Mouse (Mus musculus) limb, embryonic 11.5 days (tissue): ENCODE results near the gene Lonp1. TPM values are rescaled to one million over a fixed set of nuclear protein-coding genes. Genes with fewer than 3 reads are reported as not detected.

ENCODE experiments used
- ATAC-seq: fragments of 200-750 bp; cut with Nextera tagmentation; 2 replicates; pipeline ENCODE4 v1.8.0; 2017; ENCODE audit warnings: low read depth; ENCODE audit not compliant: insufficient number of reproducible peaks, low FRiP score, low TSS enrichment
- DNase-seq: peaks from one replicate; pipeline ENCODE4 v3.0.0-alpha.2; 2015; ENCODE audit warnings: low spot score
- H3K27ac ChIP-seq: fragments of 300-500 bp; sonication (generic); replicated peaks from 2 replicates; pipeline ENCODE4 v1.5.1; 2014; ENCODE audit warnings: low read depth, mild to moderate bottlenecking, low read length
- H3K27me3 ChIP-seq: fragments of 300-500 bp; sonication (generic); 2 replicates; pipeline ENCODE4 v1.6.1; 2014; ENCODE audit warnings: mild to moderate bottlenecking, low read length, mixed read lengths; ENCODE audit not compliant: control insufficient read depth, insufficient read depth
- H3K36me3 ChIP-seq: fragments of 300-500 bp; sonication (generic); 2 replicates; pipeline ENCODE4 v1.6.1; 2014; ENCODE audit warnings: mild to moderate bottlenecking, low read length, moderate library complexity, mixed read lengths; ENCODE audit not compliant: control insufficient read depth, insufficient read depth
- H3K4me1 ChIP-seq: fragments of 300-500 bp; sonication (generic); 2 replicates; pipeline ENCODE4 v1.6.1; 2014; ENCODE audit warnings: low read length, mixed read lengths; ENCODE audit not compliant: control insufficient read depth, insufficient read depth
- H3K4me2 ChIP-seq: fragments of 300-500 bp; sonication (generic); 2 replicates; pipeline ENCODE4 v1.6.1; 2014; ENCODE audit warnings: low read depth, mild to moderate bottlenecking, moderate library complexity; ENCODE audit not compliant: severe bottlenecking
- H3K4me3 ChIP-seq: fragments of 300-500 bp; sonication (generic); 2 replicates; pipeline ENCODE4 v1.5.1; 2014; ENCODE audit warnings: low read depth, low read length
- H3K9ac ChIP-seq: fragments of 300-500 bp; sonication (generic); 2 replicates; pipeline ENCODE4 v1.6.1; 2014; ENCODE audit warnings: mild to moderate bottlenecking, low read length
- H3K9me3 ChIP-seq: fragments of 300-500 bp; sonication (generic); 2 replicates; pipeline ENCODE4 v1.6.1; 2016; ENCODE audit warnings: low read length; ENCODE audit not compliant: control insufficient read depth
- WGBS: fragments of 180-500 bp; shearing (Covaris S2); extraction: QIAGEN DNeasy Blood & Tissue Kit; methylation state at CpG from one replicate; pipeline ENCODE4 v1.1.7; 2014; 5-methylcytosine and 5-hydroxymethylcytosine counted together
- polyA plus RNA-seq: library from polyadenylated mRNA; unstranded; fragments of >200 nt; fragmentation: Nextera tagmentation; extraction: Ambion mirVana; gene quantifications from 2 replicates; pipeline ENCODE4 v1.2.1, GENCODE M21; 2014

Lonp1 gene
- polyA plus RNA-seq, 1 experiment from 2014 or later = 61.9 TPM

GRCm38 (mm10) chr17:56664333-56664732 lies 37.6 kb upstream of the Lonp1 start:
- 4% methylated on average over 10 of the region's 10 CpGs for WGBS
- H3K27ac ChIP-seq = 0 out of 2 replicates have a peak overlapping the region, but pooled peaks have one; percentile 24
- peak overlapping the region; percentile 9 for H3K4me3 ChIP-seq
- no peaks in the 10 kb centered on the region for H3K9me3 ChIP-seq
- H3K27me3 ChIP-seq = no peaks in the 10 kb centered on the region
- ATAC-seq (peak; percentile 46; the same call in 1 of the 2 replicates), DNase-seq (peak; percentile 71)
- 0 out of 2 replicates have a peak overlapping the region, but pooled peaks have one; percentile 2 for H3K9ac ChIP-seq
- H3K4me1 ChIP-seq = peaks cover 7% of the 10 kb centered on the region
- no peaks in the 10 kb centered on the region for H3K36me3 ChIP-seq
- peak overlapping the region; percentile 26; the same call in 1 of the 2 replicates for H3K4me2 ChIP-seq

- H3K27me3 ChIP-seq = no peaks in the 10 kb centered on the region
- DNase-seq = no peak
- H3K9ac ChIP-seq = 0 out of 2 replicates have a peak overlapping the region, but pooled peaks have one; percentile 2
- peak overlapping the region; percentile 26; the same call in 1 of the 2 replicates for H3K4me2 ChIP-seq
- H3K4me1 ChIP-seq = peaks cover 7% of the 10 kb centered on the region
- peak overlapping the region; percentile 9; the same call in 1 of the 2 replicates for H3K4me3 ChIP-seq
- ATAC-seq = no peak
- no peak overlapping the region for H3K27ac ChIP-seq
- no peaks in the 10 kb centered on the region for H3K9me3 ChIP-seq
- H3K36me3 ChIP-seq = no peaks in the 10 kb centered on the region
- WGBS = 61% methylated on average over 3 of the region's 3 CpGs
Observed at GRCm38 (mm10) chr17:56663659-56664058, 37.0 kb upstream of the Lonp1 start.

- H3K4me1 ChIP-seq = no peaks in the 10 kb centered on the region
- 89% methylated on average over 6 of the region's 6 CpGs for WGBS
- H3K9ac ChIP-seq = no peak overlapping the region
- H3K4me2 ChIP-seq = no peak overlapping the region
- H3K36me3 ChIP-seq = no peaks in the 10 kb centered on the region
- ATAC-seq (no peak), DNase-seq (no peak)
- no peaks in the 10 kb centered on the region for H3K9me3 ChIP-seq
- no peak overlapping the region for H3K27ac ChIP-seq
- H3K27me3 ChIP-seq = no peaks in the 10 kb centered on the region
- H3K4me3 ChIP-seq = no peak overlapping the region
Observed at GRCm38 (mm10) chr17:56656171-56656570, 29.5 kb upstream of the Lonp1 start.

GRCm38 (mm10) chr17:56655311-56655710 lies 28.6 kb upstream of the Lonp1 start:
- H3K36me3 ChIP-seq = no peaks in the 10 kb centered on the region
- WGBS = 80% methylated on average over 3 of the region's 3 CpGs
- no peaks in the 10 kb centered on the region for H3K4me1 ChIP-seq
- DNase-seq (no peak), ATAC-seq (no peak)
- no peak overlapping the region for H3K9ac ChIP-seq
- no peaks in the 10 kb centered on the region for H3K9me3 ChIP-seq
- no peaks in the 10 kb centered on the region for H3K27me3 ChIP-seq
- no peak overlapping the region for H3K4me2 ChIP-seq
- H3K27ac ChIP-seq = no peak overlapping the region
- no peak overlapping the region for H3K4me3 ChIP-seq

GRCm38 (mm10) chr17:56654771-56655170 lies 28.1 kb upstream of the Lonp1 start:
- Histone ChIP-seq H3K4me3 (no peak overlapping the region), H3K9me3 (no peaks in the 10 kb centered on the region), H3K4me1 (no peaks in the 10 kb centered on the region), H3K9ac (no peak overlapping the region), H3K4me2 (no peak overlapping the region), H3K27ac (no peak overlapping the region), H3K27me3 (no peaks in the 10 kb centered on the region), H3K36me3 (no peaks in the 10 kb centered on the region)
- ATAC-seq = no peak
- no peak for DNase-seq
- 78% methylated on average over 2 of the region's 2 CpGs for whole genome bisulfite sequencing

- H3K4me2 ChIP-seq = no peak overlapping the region
- DNase-seq = no peak
- no peaks in the 10 kb centered on the region for H3K4me1 ChIP-seq
- H3K4me3 ChIP-seq = no peak overlapping the region
- no peaks in the 10 kb centered on the region for H3K27me3 ChIP-seq
- H3K36me3 ChIP-seq = no peaks in the 10 kb centered on the region
- no peak for ATAC-seq
- WGBS = 31% methylated on average over 10 of the region's 10 CpGs
- no peaks in the 10 kb centered on the region for H3K9me3 ChIP-seq
- H3K9ac ChIP-seq = no peak overlapping the region
- H3K27ac ChIP-seq = no peak overlapping the region
Observed at GRCm38 (mm10) chr17:56651801-56652200, 25.1 kb upstream of the Lonp1 start.

GRCm38 (mm10) chr17:56647546-56647945 lies 20.9 kb upstream of the Lonp1 start:
- no peaks in the 10 kb centered on the region for H3K4me1 ChIP-seq
- no peak for DNase-seq
- H3K9me3 ChIP-seq = no peaks in the 10 kb centered on the region
- ATAC-seq = no peak
- H3K27me3 ChIP-seq = no peaks in the 10 kb centered on the region
- H3K9ac ChIP-seq = no peak overlapping the region
- H3K27ac ChIP-seq = no peak overlapping the region
- 64% methylated on average over 13 of the region's 13 CpGs for WGBS
- no peak overlapping the region for H3K4me2 ChIP-seq
- H3K4me3 ChIP-seq = no peak overlapping the region
- H3K36me3 ChIP-seq = no peaks in the 10 kb centered on the region

GRCm38 (mm10) chr17:56643237-56643636 lies 16.6 kb upstream of the Lonp1 start:
- Histone ChIP-seq H3K9me3 (no peaks in the 10 kb centered on the region), H3K27me3 (no peaks in the 10 kb centered on the region), H3K4me3 (no peak overlapping the region), H3K4me1 (no peaks in the 10 kb centered on the region), H3K36me3 (no peaks in the 10 kb centered on the region), H3K27ac (no peak overlapping the region), H3K9ac (no peak overlapping the region), H3K4me2 (no peak overlapping the region)
- DNase-seq (no peak), ATAC-seq (no peak)
- 84% methylated on average over 4 of the region's 4 CpGs for WGBS

GRCm38 (mm10) chr17:56634023-56634422 lies 7.3 kb upstream of the Lonp1 start:
- no peak for ATAC-seq

More at GRCm38 (mm10) chr17:56634023-56634422, 7.3 kb upstream of the Lonp1 start:
- no peak for DNase-seq
- Histone ChIP-seq H3K9ac (no peak overlapping the region), H3K27ac (no peak overlapping the region), H3K4me2 (no peak overlapping the region), H3K4me1 (no peaks in the 10 kb centered on the region), H3K36me3 (no peaks in the 10 kb centered on the region), H3K9me3 (no peaks in the 10 kb centered on the region), H3K27me3 (no peaks in the 10 kb centered on the region), H3K4me3 (no peak overlapping the region)
- WGBS = 88% methylated on average over 6 of the region's 6 CpGs
